Mouse (Mus musculus) midbrain, embryonic 14.5 days (tissue): ENCODE measurements at regions not wholly inside any gene's neighbourhood (a gene's known extent, or its start where the extent isn't known, plus 50 kb on each side); places are given as distances from the start of the nearest gene placed in this dataset.
"Not testable (repeated sequence)": the region's sequence is repeated elsewhere in the genome, so short reads cannot be mapped to it uniquely, and the experiment has no call there.

Source experiments
- ATAC-seq: fragments of 200-750 bp; cut with Nextera tagmentation; 2 replicates; pipeline ENCODE4 v1.8.0; 2017; ENCODE audit warnings: moderate number of reproducible peaks, moderate library complexity; ENCODE audit not compliant: low FRiP score, low TSS enrichment
- DNase-seq: peaks from one replicate; pipeline ENCODE4 v3.0.0-alpha.2; 2015
- H3K27ac ChIP-seq: fragments of 300-500 bp; sonication (generic); replicated peaks from 2 replicates; pipeline ENCODE4 v1.5.1; 2014; ENCODE audit warnings: mild to moderate bottlenecking, low read depth, low read length, moderate library complexity
- H3K27me3 ChIP-seq: fragments of 300-500 bp; sonication (generic); 2 replicates; pipeline ENCODE4 v1.6.1; 2014; ENCODE audit warnings: low read length, control low read depth, mixed read lengths; ENCODE audit not compliant: control insufficient read depth, insufficient read depth
- H3K36me3 ChIP-seq: fragments of 300-500 bp; sonication (generic); 2 replicates; pipeline ENCODE4 v1.6.1; 2014; ENCODE audit warnings: low read length, control low read depth; ENCODE audit not compliant: control insufficient read depth, insufficient read depth
- H3K4me1 ChIP-seq: fragments of 300-500 bp; sonication (generic); 2 replicates; pipeline ENCODE4 v1.6.1; 2014; ENCODE audit warnings: mild to moderate bottlenecking, antibody characterized with exemption, low read length, control low read depth; ENCODE audit not compliant: control insufficient read depth, insufficient read depth
- H3K4me2 ChIP-seq: fragments of 300-500 bp; sonication (generic); 2 replicates; pipeline ENCODE4 v1.6.1; 2014; ENCODE audit warnings: mild to moderate bottlenecking, low read length, moderate library complexity
- H3K4me3 ChIP-seq: fragments of 300-500 bp; sonication (generic); replicated peaks from 2 replicates; pipeline ENCODE4 v1.5.1; 2014; ENCODE audit warnings: low read depth, low read length
- H3K9ac ChIP-seq: fragments of 300-500 bp; sonication (generic); replicated peaks from 2 replicates; pipeline ENCODE4 v1.6.1; 2014; ENCODE audit warnings: mild to moderate bottlenecking, low read length, moderate library complexity
- H3K9me3 ChIP-seq: fragments of 300-500 bp; sonication (generic); 2 replicates; pipeline ENCODE4 v1.6.1; 2016; ENCODE audit warnings: low read length, control low read depth, mixed read lengths; ENCODE audit not compliant: control insufficient read depth
- WGBS: fragments of 180-500 bp; shearing (Covaris S2); extraction: QIAGEN DNeasy Blood & Tissue Kit; methylation state at CpG from one replicate; pipeline ENCODE4 v1.1.7; 2014; 5-methylcytosine and 5-hydroxymethylcytosine counted together

DNA sequence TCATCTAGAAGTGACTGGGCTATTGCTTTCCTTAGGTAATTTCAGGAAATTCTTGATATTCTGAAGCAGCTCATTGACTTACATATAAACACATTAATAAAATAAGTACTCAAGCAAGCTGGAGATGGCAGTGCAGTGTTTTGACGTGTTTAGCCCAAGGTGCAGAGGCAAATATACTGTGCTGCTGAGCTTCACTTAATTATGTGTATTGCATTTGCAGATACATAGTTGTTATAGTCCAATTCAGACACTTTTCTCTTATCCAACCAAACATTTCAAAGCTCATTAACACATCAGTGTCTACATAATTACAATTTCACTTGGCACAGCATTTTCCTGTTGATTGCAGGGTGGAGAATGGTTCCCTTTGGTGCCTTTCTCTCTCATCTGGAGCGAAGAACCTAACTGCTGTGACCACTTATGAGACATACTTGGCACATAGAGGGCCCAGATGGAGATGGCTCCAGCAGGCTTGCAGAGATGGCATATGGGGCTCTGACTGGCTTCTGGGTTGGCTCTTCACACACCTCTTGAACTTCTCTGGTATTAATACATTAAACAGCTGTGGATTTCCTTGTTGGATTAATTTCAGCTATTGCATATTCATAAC, 803.9 kb upstream of the Gm10800 start:
- 88% methylated on average over 2 of the region's 2 CpGs for WGBS
- no peaks in the 10 kb centered on the region for H3K9me3 ChIP-seq
- no peak for ATAC-seq
- H3K27me3 ChIP-seq = no peaks in the 10 kb centered on the region
- H3K4me3 ChIP-seq = no peak overlapping the region
- no peaks in the 10 kb centered on the region for H3K4me1 ChIP-seq
- no peak overlapping the region for H3K4me2 ChIP-seq
- H3K9ac ChIP-seq = no peak overlapping the region
- no peaks in the 10 kb centered on the region for H3K36me3 ChIP-seq
- no peak overlapping the region for H3K27ac ChIP-seq
- no peak for DNase-seq

DNA sequence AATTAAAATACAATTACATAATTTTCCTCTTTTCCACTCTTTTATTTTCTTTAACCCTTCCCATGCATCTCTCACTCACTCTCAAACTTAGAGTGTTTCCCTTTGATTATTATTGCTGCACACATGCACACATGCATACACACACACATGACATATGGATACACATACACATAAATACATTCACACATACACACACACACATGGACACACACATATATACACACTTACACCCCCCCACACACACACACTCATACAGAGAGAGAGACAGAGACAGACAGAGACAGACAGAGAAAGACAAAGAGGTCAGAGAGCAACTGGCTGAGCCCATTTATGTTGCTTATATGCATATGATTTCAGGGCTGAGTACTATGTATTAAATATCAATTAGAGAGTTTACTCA, 764.2 kb upstream of the Gm10800 start:
- Histone ChIP-seq H3K4me1 (no peaks in the 10 kb centered on the region), H3K9ac (no peak overlapping the region), H3K4me2 (no peak overlapping the region), H3K4me3 (no peak overlapping the region), H3K9me3 (no peaks in the 10 kb centered on the region), H3K27me3 (no peaks in the 10 kb centered on the region), H3K27ac (no peak overlapping the region), H3K36me3 (no peaks in the 10 kb centered on the region)
- ATAC-seq (peak; percentile 40; the same call in 1 of the 2 replicates), DNase-seq (no peak)

DNA sequence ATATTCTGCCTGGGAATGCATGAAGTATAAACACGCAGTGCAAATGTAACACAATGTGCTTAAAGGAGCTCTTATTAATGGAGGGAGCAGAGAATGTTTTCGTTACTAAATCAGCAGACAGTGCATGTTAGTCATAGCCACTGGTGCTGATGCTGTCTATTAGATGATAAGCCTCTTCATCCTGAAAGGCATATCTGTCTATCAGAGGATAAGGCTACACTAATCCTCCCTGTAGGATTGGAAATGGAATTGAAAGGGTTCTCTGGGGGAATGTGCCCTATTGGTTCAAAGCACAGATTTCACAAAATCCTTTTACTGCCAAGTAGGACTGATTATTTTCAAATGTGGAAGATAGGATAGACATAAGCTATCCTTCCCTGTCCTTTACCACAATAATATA, 763.4 kb upstream of the Gm10800 start:
- peak overlapping the region; percentile 49; the same call in 1 of the 2 replicates for H3K27ac ChIP-seq
- peak; percentile 61; the same call in 1 of the 2 replicates for ATAC-seq
- WGBS = 36% methylated on average over 2 of the region's 2 CpGs

DNA sequence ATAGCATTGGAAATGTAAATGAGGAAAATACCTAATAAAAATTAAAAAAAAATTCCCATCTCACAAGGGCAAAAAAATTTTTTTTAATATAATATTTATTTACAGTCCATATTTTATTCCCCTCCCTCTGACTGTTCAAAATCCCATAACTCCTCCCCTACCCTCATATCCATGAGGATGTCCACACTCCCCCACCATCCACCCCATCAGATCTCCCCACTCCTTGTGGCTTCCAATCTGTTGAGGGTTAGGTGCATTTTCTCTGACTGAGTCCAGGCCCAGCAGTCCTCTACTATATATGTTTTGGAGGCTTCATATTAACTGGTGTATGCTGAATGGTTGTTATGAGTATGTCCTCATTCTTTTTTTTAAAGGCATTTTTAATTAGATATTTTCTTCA, 754.5 kb upstream of the Gm10800 start:
- Histone ChIP-seq H3K9me3 (no peaks in the 10 kb centered on the region), H3K27me3 (no peaks in the 10 kb centered on the region), H3K4me3 (no peak overlapping the region), H3K36me3 (no peaks in the 10 kb centered on the region), H3K4me1 (no peaks in the 10 kb centered on the region), H3K4me2 (no peak overlapping the region), H3K9ac (no peak overlapping the region), H3K27ac (no peak overlapping the region)
- DNase-seq (no peak), ATAC-seq (no peak)

More for the DNA sequence above, 763.4 kb upstream of the Gm10800 start:
- no peak overlapping the region for H3K4me2 ChIP-seq
- no peak overlapping the region for H3K9ac ChIP-seq
- peak; percentile 69 for DNase-seq
- H3K9me3 ChIP-seq = no peaks in the 10 kb centered on the region
- H3K36me3 ChIP-seq = no peaks in the 10 kb centered on the region
- no peaks in the 10 kb centered on the region for H3K4me1 ChIP-seq
- H3K4me3 ChIP-seq = no peak overlapping the region
- H3K27me3 ChIP-seq = no peaks in the 10 kb centered on the region

DNA sequence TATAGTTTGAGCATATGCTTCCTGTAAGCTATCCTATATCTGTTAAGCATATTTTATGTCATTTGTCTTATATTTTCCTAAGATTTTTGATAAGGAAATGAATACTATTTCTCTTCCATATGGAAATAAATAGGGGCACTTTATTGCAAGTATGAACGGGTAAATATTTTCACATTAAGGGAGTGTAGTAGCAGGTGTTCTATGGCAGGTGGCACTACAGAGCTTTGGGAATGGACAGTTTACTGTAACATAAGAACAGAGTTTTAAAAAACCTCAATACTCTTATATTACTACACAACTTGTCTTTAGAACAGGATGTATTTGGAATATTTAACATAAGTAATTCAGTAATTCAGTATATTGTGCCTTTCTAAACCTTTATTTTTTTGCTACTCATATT, 742.4 kb upstream of the Gm10800 start:
- Histone ChIP-seq H3K4me1 (no peaks in the 10 kb centered on the region), H3K27ac (no peak overlapping the region), H3K9me3 (no peaks in the 10 kb centered on the region), H3K9ac (no peak overlapping the region), H3K27me3 (no peaks in the 10 kb centered on the region), H3K4me2 (no peak overlapping the region), H3K36me3 (no peaks in the 10 kb centered on the region), H3K4me3 (no peak overlapping the region)
- WGBS = 53% methylated on average over 1 of the region's 1 CpGs
- peak; percentile 23 for DNase-seq
- ATAC-seq = no peak

DNA sequence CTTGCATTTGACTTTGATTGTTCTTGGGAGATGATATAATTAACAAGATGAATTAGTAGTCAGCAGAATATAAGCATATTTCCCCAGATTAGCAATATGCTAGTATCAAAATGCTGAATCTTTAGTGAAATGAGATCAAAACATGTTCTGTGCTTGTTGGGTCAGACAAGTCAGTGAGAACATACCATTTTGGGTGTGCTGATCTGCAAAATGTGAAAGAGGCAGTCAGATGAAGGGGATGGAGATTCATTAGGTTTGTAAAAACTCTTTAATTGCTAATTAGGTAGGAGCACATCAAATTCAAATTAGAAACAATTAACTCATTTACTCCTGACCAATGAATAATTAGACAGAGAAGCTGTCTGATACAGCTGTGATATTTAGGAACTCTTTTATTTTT, 712.6 kb upstream of the Gm10800 start:
- no peaks in the 10 kb centered on the region for H3K27me3 ChIP-seq
- ATAC-seq (no peak), DNase-seq (no peak)
- no peaks in the 10 kb centered on the region for H3K36me3 ChIP-seq
- H3K9ac ChIP-seq = no peak overlapping the region
- H3K4me2 ChIP-seq = no peak overlapping the region
- no peak overlapping the region for H3K4me3 ChIP-seq
- H3K4me1 ChIP-seq = no peaks in the 10 kb centered on the region
- H3K27ac ChIP-seq = no peak overlapping the region
- no peaks in the 10 kb centered on the region for H3K9me3 ChIP-seq

DNA sequence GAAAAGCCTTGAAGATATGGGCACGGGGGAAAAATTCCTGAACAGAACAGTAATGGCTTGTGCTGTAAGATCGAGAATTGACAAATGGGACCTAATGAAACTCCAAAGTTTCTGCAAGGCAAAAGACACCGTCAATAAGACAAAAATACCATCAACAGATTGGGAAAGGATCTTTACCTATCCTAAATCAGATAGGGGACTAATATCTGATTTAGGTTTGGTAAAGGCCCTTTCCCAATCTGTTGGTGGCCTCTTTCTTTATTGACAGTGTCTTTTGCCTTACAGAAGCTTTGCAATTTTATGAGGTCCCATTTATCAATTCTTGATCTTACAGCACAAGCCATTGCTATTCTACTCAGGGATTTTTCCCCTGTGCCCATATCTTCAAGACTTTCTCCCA, 696.5 kb upstream of the Gm10800 start:
- not testable (repeated sequence) for H3K27me3 ChIP-seq, H3K9me3 ChIP-seq, ATAC-seq, H3K4me1 ChIP-seq, H3K9ac ChIP-seq, H3K4me3 ChIP-seq, H3K36me3 ChIP-seq, H3K27ac ChIP-seq, H3K4me2 ChIP-seq
- peak; percentile 51 for DNase-seq
- 79% methylated on average over 3 of the region's 3 CpGs for WGBS

DNA sequence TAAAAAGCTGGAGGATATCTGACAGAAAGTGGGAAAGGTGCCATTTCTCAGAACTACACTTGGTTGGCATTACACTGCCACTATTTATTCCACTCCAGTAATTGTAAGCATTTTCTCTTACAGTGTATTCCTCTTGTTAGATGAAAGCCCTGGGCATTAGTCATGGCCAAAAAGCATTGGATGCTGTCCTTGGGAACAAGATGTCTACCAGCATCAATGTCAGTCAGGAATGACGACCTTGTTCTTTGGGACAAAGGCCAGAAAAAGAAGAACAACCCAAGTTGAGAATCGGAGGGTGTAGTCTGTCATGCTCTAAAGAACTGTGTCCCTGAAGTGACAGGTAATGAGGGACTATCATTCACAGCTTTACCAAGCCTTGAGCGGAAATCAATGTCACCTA, 662.1 kb upstream of the Gm10800 start:
- Histone ChIP-seq H3K4me3 (no peak overlapping the region), H3K27ac (no peak overlapping the region), H3K9ac (no peak overlapping the region), H3K27me3 (no peaks in the 10 kb centered on the region), H3K4me1 (no peaks in the 10 kb centered on the region), H3K4me2 (no peak overlapping the region), H3K36me3 (no peaks in the 10 kb centered on the region), H3K9me3 (no peaks in the 10 kb centered on the region)
- WGBS = 70% methylated on average over 3 of the region's 3 CpGs
- DNase-seq = no peak
- no peak for ATAC-seq
